Mouse (Mus musculus) lung, postnatal 0 days (tissue): ENCODE results near the gene Cryaa.

Source experiments
- CTCF ChIP-seq: IDR thresholded peaks from 2 replicates; pipeline ENCODE4 v1.5.1; 2016; ENCODE audit warnings: antibody characterized with exemption, mild to moderate bottlenecking
- EP300 ChIP-seq: IDR thresholded peaks from 2 replicates; pipeline ENCODE4 v1.6.1; 2016; ENCODE audit warnings: antibody characterized with exemption, mild to moderate bottlenecking, control low read depth

DNA sequence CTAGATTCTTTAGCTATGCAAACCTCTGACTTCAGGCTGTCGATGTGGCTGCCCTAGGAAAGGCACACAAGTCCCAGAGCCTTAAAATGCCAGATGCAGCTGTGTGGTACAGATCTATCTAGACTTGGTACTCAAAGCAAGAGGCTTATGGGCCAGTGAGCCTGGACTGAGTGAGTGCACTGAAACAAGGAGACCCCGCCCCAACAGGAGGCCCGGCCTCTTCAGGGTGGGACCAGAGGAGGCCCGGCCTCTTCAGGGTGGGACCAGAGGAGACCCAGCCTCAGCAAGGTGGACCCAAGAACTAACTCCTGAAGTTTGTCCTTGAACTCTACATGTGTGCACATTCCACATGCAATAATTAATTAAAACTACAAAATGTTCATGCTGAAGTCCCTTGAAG is 34.7 kb upstream of the Cryaa start:
- no peak for TF ChIP-seq CTCF
- TF ChIP-seq EP300: no peak
